Mouse (Mus musculus) stomach, postnatal 0 days (tissue): ENCODE data around the gene Hltf.

Source experiments
- CTCF ChIP-seq: IDR thresholded peaks from 2 replicates; pipeline ENCODE4 v1.5.1; 2016; ENCODE audit warnings: antibody characterized with exemption, low read depth, mild to moderate bottlenecking, moderate library complexity
- EP300 ChIP-seq: optimal IDR thresholded peaks from 2 replicates; pipeline ENCODE3; 2016; ENCODE audit warnings: antibody characterized with exemption

- TF ChIP-seq CTCF, result no peak
- TF ChIP-seq EP300, result no peak
These were observed 26.8 kb upstream of the Hltf start for GRCm38 (mm10) chr3:20030807-20031206.
